Mouse (Mus musculus) G1E (cell line): Measurements from ENCODE around the gene Pld4.

ENCODE experiments used
- CTCF ChIP-seq: IDR thresholded peaks from 2 replicates; pipeline ENCODE4 v1.5.1; 2012; ENCODE audit warnings: low read depth, low read length, inconsistent platforms, mixed read lengths
- GATA1 ChIP-seq: IDR thresholded peaks from 2 replicates; pipeline ENCODE4 v1.6.1; 2012; ENCODE audit warnings: borderline replicate concordance, low read length, inconsistent platforms, mixed read lengths
- POLR2AphosphoS5 ChIP-seq: IDR thresholded peaks from 2 replicates; pipeline ENCODE4 v1.6.1; 2012; ENCODE audit warnings: low read depth, low read length, inconsistent platforms; ENCODE audit not compliant: insufficient replicate concordance
- TAL1 ChIP-seq: conservative IDR thresholded peaks from 2 replicates; pipeline ENCODE4 v1.6.1; 2012; ENCODE audit warnings: low read depth, low read length, inconsistent platforms, mixed read lengths

DNA sequence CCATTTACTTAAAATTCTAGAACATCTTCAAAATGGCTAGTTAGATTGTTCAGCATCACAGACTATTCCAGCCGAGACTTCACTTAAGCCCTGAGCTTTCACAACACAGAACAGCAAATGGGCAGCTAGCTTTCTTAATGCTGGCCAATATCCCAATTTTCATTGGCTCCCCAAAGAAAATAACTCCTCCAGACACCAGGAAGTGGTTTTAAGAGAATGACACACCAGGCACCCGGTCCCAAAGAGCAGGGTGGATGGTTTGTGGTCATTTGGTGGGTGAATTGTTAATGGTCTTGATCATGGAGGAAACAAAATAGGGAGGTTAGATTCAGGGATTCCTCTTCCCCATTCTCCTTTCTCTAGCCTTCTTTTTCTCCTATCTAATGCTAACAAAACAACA lies 8.1 kb upstream of the Pld4 start:
- TF ChIP-seq CTCF (no peak), POLR2AphosphoS5 (no peak), TAL1 (no peak), GATA1 (no peak)
